Mouse (Mus musculus) right cerebral cortex, adult 18-20 months (tissue): Measurements from ENCODE around the gene Gm20850.
"Not testable (repeated sequence)": the region's sequence is repeated elsewhere in the genome, so short reads cannot be mapped to it uniquely, and the experiment has no call there.

Source experiments
- DNase-seq: peaks from one replicate; pipeline ENCODE4 v3.0.0; 2022; ENCODE audit warnings: mixed read lengths

The Gm20850 gene

DNA sequence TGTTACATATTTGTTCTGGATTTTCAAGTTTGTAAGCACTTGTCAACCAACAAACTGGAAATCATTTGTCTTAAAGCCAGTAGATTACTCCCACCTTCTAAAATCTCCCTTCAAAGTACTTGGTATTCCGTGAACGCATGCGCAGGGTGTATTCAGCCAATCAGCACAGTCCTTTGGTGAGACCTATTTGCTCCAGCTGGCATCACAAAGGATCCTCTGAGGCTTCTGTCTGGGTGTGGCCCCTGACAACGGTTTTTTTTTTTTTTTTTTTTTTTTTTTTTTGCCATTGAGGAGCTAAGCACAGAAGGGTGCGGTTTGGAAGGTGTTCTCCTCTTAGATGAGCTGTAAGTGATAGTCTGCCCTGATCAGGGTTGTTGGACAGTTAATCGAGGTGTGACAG is at the start of gene Gm20850:
Gene Gm20850, plus strand, starts transcription at position 301 of the 400 bp plus-strand sequence.
- not testable (repeated sequence) for DNase-seq
